Mouse (Mus musculus) adrenal gland, adult 2 months (tissue): ENCODE results near the gene Gramd1b. TPM values are rescaled to one million over a fixed set of nuclear protein-coding genes. Genes with fewer than 3 reads are reported as not detected.
A peak's percentile ranks its signal among the peaks of the same experiment; 100 is the strongest.

Experiments used
- DNase-seq: peaks from one replicate; pipeline ENCODE4 v3.0.0; 2021
- polyA plus RNA-seq: library from polyadenylated mRNA; depleted of rRNA; stranded (reverse); fragments of >200 nt; gene quantifications from 2 replicates; pipeline ENCODE4 v1.2.3, GENCODE M21; 2012
- total RNA-seq, 2 experiments: library from RNA; stranded (reverse); gene quantifications; 2 replicates each; pipeline ENCODE4 v1.2.3; 2021

Gene Gramd1b
- total and polyA plus RNA-seq, 3 experiments = 336 to 1,336 (median 574) TPM

DNA sequence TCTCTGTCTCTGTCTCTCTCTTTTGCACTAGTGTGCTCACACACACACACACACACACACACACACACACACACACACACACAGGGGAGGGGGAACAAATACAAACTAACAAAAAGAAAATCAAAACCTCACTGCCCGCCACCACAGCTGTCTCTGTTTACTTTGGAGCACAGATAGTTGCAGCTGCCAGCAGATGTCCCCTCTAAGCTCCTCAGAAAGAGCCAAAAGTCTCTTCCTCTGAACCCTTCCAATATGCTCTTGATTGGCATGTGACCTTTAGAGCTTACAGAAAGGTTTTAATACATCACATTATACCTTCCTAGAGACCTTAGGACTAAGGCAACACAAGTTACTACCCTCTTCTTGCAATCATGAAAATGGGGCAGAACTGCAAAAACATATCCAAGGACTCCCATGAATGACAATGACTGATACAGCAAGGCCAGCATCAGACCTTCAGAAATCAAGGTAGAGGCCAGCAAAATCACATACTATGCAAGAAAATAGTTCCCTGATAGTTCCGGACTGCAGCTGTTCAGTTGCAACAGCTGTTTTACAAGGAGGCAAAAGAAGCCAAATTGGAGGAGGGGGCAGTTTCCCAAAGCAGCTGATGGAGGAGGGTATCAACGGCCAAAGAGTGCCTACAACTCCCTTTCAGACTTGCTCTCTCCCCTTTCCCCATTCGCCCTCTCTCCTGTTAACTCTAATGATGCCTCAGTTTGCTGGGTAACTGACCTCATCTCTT, 72.5 kb downstream of the Gramd1b start:
- peak; percentile 68 for DNase-seq

GRCm38 (mm10) chr9:40457448-40457847, 73.7 kb downstream of the Gramd1b start:
- peak; percentile 79 for DNase-seq

DNA sequence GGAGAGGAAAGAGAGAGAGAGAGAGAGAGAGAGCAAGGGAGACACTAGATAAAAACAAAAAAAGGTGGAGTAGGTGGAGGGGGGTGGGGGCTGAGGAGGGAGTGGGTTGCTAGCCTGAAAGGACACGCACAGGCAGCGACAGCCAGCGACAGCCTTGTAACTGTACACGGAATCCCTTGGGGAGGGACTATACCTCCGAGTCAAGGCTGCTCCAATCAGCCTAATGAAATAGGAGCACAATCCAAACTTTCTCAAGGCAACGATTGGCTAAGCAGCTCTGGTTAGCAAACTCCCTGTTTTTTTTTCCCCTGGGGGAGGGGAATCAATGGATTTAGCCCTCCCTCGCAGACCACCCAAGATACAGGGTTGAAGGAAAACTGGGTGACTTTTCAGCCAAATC, 75.0 kb downstream of the Gramd1b start:
- DNase-seq = peak; percentile 93

DNA sequence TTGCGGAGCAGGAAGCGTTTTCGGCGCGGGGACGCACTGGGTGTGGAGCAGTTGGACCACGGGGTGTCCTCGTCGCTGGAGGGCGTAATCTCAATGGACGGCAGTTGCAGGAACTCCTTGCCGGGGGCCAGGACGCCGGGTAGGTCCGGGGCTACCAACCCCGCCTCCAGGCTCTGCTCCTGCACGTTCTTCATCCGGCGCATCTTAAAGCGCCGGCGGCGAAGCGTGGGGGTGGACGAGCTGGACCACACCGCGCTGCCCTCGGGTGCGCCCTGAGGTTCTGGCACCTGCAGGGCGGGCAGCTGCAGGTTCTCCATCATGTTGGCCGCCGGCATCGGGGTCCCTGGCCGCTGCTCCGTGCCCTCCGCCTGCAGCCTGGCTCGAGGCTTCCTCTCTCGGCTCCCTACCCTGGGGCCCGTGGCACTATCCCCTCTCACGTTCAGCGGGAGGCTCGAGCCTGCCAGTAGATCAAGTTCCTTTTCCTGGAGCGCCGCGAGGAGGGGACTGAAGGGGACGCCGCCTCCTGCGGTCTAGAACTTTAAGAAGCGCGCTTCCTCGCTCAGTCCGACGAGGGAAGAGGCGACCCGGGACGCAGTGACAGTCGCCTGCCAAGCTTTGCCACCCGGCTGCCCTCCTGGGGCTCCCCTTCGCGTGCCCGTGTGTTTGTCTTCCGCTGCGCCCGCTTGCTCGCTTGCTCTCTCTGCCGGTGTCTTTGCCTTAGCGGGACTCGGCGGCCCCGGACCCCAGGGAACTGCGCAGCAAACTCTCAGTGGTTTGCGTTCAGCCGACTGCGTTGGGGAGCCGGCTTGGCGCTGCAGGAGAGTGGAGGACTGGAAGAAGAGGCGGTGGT, 75.6 kb downstream of the Gramd1b start:
- DNase-seq = peak; percentile 73

DNA sequence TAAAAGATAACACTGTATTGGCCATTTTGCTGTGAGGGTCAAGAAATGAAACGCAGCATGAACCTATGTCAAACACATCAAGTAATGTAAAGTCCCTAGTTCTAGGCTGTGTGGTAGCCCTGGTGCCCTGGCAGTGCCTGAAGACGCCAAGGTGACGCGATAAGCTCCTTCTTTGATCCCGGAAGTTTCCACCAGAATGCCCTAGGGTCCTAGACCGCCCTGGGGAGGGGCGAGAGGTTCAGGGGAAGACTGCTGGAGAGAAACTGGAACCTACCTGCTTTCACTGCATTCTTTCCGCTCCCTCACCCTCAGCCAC, 76.2 kb downstream of the Gramd1b start:
- no peak for DNase-seq

- no peak for DNase-seq
These were observed 77.3 kb downstream of the Gramd1b start for GRCm38 (mm10) chr9:40453889-40454288.

DNA sequence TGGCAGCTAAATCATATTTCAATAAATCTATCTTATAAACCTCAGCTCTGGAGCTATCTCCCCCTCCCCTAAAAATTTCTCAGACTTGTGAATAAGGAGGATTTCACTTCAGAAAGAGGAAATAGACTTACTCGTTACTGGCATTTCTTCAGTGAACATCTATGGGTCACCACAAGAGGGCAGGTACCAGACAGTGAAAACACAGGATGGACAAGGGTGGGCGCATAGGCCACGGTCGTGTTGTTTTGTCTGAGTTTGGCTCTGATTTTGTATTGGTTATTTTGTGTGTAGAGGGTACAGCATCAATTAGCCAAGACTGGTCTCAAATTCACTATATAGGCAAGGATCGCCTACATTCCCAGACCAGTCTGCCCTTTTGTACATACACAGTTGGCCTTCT, 79.0 kb downstream of the Gramd1b start:
- DNase-seq = peak; percentile 38

GRCm38 (mm10) chr9:40450776-40451175, 80.4 kb downstream of the Gramd1b start:
- no peak for DNase-seq

DNA sequence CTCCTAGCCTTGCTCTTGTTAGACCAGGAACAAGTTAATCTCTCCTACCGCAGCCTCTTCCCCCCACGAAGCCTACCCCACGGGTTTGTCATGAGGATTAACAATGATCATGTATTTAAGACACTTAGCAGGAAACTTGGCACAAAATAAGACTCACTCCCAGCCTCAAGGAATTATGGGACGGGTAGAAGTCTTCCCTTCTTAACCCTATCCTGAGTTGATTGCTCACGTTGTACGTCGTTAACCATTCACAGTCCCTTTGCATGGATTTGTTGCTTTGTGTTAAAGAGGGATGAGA, 80.8 kb downstream of the Gramd1b start:
- no peak for DNase-seq

DNA sequence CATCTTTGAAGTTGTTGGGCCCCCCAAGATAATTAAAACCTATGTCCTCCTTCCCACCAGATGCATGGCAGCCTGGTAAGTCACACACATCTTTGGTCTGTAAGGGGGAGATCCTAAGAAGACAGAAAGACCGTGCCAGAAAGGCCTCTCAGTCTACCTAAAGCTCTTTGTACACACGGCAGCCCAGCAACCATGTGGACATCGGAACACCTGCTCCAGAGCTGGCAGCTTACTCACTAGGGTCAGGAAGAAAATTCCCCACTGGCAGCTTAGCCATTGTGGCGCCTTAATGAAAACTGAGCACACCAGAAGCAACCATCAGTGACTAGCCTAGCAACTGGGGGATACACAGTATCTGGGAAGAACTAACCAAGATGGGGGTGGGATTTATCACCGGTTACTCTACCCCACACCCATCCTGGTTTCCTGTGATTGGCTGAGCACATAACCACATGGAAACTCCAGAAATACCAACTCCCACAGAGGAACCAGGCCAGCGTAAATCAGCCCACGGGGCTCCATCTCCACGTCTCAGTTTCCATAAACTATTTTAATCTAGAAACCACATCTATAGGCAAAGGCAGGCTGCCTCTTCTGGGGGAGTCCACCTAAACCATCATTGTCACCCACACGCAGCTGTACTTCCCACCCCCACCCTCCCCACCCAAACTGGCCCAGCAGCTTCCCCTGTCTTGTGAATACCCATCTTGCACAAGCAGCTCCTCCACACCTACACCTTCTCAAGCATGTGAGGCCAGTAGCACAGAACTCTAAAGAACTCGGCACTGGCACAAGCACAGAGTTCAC, 81.4 kb downstream of the Gramd1b start:
- DNase-seq = peak; percentile 41

- peak; percentile 10 for DNase-seq
These were observed 82.4 kb downstream of the Gramd1b start for GRCm38 (mm10) chr9:40448646-40449243.

DNA sequence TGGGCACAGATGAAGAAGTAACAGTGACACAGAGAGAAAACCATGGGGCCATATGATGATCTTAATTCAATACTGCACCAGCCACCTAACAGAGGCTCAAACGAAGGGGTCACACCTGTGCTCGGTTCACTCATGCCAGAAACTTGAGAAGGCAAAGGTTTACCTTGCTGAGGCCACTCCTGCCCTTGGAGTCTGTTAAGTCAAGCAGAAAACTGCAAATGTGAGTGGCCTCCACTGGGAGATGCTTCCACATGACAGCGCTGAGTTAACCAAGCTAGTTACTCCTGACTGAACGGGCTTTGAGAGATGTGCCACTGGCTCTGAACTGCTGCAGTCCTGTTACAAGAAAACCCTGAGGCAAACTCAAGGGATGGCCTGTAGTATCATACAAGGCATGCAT, 83.9 kb downstream of the Gramd1b start:
- peak; percentile 12 for DNase-seq

GRCm38 (mm10) chr9:40444961-40445360, 86.2 kb downstream of the Gramd1b start:
- DNase-seq = no peak

DNA sequence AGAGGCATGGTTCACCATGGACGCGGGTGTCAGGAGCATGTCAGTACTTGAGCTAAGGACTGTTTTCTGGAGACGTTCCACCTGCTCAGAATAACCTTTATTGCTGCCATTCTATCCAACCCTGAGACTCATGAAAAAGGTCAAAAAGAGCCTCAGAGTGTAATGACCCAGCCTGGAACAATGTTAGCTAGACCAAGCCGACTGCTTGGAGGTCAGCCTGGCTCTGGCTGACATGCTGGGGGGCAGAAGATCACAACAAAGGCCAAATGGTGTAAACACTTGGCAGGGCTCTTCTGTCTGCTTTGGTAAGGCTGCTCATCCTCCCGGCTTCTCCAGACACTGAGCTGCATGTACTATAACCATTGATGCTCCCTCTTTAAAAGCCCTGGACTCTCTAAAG, 88.4 kb downstream of the Gramd1b start:
- no peak for DNase-seq

DNA sequence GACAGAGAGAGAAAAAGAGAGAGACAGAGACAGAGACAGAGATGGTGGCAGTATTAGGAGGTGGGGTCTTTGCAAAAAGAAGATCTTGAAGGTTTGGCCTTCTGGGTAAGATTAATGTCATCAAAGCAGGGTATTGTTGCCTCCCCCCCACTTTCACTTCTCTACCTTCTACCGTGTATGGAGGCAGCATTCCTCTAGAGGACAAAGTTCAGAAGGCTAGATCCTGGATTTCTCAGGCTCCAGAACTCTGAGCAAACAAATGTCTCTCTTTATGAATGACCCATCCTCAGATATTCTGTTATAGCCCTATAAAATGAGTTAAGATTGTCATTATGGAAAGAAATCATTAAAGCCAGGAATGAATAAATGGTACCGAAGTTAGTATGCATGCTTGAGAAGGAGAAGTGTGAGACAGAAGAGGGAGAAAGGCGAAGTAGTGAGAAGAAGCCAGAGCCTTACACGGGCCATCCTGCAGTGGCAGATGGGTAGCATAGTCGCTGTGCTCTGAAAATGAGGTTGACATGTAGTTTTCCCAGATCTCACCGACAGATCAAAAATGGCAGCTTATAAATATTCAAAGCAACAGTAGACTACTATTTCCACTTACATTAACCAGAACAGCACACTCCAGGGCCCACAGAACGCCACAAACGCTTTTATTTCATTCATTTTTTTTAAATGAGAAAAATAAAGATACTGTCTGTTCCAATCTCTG, 91.1 kb downstream of the Gramd1b start:
- DNase-seq = no peak

DNA sequence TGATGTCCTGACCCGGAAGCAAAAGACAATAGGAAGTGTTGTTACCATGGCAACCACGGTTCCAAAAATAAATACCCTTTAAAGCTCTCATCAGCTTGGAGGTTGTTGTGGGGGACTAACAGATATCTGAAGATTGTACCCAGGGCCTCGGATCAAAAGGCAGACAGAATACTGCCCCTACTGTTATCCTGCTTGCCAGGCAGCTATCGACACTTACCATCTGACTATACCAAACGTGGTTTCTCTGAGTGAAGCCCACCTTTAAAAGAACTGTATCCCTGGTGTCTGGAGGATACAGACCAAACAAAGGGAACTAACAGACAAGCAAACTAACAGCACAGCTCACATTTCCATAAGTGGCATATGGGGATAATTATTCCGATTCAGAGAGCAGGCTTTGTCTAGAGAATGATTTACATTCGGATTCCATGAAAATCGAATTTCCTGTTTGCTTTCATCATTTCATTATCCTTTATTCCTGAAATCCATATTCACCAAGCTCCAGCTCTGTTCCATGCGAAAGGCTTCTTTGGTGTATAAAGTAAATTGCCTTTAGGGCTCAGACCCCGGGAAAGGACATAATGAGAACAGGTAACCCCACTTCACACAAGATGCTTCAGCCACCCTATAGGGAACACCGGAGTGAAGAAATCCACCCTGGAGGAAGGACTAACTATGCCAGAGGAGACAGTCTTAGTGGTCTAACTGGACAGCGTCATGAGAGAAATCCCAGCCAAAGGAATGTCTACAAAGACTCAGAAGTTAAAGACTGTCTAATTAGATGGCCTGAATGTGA, 92.3 kb downstream of the Gramd1b start:
- no peak for DNase-seq

DNA sequence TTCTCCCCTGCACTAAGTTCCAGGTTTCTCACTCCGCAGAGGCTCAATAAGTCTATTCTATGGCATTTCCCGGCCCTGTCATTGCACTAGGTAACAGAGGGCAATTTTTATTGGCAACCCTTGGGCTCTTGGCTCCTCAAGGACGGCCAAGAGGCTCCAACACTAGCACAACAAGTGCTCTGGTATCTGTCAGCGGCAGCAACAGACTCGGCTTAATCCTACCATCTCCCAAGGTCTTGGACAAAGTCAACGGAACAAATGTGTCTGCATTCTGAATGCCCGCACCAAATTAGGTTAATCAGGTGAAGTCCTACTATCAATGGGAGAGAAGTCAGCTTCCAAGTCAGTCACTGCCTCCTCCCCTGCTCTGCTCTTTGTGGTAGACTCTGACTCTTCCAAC, 93.3 kb downstream of the Gramd1b start:
- DNase-seq = peak; percentile 62

DNA sequence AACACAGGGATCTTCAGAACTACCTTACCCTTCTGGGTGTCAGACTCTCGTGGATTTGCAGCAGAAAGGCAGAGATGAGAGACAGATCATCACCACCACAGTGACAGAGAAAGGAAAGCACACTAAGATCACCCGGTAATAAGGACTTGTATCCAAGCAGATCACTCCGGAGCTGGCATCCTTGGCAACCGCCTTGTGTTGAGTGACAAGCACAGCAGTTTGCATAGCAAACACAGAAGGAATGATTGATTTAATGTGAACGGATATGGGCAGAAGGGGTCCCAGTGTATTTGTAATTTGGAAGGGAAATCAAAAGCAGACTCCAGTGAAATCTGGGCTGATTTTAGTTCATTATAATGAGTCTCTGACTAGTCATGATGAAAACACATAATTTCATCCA, 97.9 kb downstream of the Gramd1b start:
- DNase-seq = no peak

DNA sequence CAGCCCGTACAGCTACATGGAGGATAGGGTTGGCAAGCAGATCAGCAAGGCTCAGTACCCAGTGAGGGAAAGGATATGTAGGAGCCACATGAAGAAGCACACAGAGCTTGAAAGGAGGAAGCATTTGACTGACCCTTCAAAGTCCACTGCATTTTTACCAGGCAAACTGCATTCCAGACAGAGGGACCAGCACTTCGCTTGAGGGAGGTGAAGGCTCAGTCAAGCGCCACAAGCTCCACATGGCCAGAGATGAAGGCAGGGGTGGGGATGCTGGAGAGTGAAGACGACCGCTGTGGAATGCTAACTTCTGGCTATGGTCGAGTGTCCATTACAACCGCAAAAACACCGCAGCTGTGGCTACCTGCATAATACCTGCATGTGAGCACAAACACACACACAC, 100.2 kb downstream of the Gramd1b start:
- DNase-seq = no peak

DNA sequence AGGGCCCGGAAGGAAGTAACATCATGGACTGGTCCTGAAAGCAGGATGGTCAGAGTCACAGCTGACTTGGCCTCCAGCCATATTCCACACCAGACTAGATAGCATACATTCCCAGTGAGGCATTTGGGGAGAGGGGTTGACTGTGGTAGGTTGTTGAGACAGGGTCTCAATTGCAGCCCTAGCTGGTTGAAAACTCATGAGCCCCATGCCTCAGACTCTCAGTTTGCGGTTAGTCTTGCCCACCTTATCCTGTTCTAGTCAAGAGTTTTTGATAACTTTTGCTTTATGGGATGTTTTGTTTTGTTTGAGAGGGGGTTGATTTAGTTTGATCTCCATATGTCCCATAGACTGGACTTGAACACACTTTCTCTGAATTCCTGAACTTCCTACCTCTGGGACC, 103.5 kb downstream of the Gramd1b start:
- no peak for DNase-seq
